Mouse (Mus musculus) embryonic stem cell, embryonic (primary cell): ENCODE data around the gene Gm10354.
"Not testable (repeated sequence)": the region's sequence is repeated elsewhere in the genome, so short reads cannot be mapped to it uniquely, and the experiment has no call there.

Source experiments
- CTCF ChIA-PET, 4 experiments: fragments of 300-600 bp in 2 of 4; fragments of 350-600 bp in 2 of 4; sonication (Branson Sonifier 250); formaldehyde crosslinking; loops; one replicate each; lab custom pipeline; 2022; ENCODE audit warnings: inconsistent platforms in 2 of 4; lab: Charles Lee
- POLR2A ChIA-PET, 4 experiments: fragments of 300-600 bp in 2 of 4; fragments of 350-600 bp in 2 of 4; sonication (Branson Sonifier 250); formaldehyde crosslinking; loops; one replicate each; lab custom pipeline; 2022; ENCODE audit warnings: antibody characterized with exemption in 4 of 4, inconsistent platforms in 1 of 4; lab: Charles Lee

The Gm10354 gene

GRCm38 (mm10) chr5:14978835-14979234, at the start of gene Gm10354:
TSS of gene Gm10354 (minus strand) at chr5:14978935.
- CTCF ChIA-PET, POLR2A ChIA-PET: not testable (repeated sequence)

- POLR2A ChIA-PET, result not testable (repeated sequence)
Measured at GRCm38 (mm10) chr5:15024316-15024715, 45.6 kb upstream of the Gm10354 start.

GRCm38 (mm10) chr5:15020067-15020466, 41.3 kb upstream of the Gm10354 start:
- CTCF ChIA-PET, POLR2A ChIA-PET: not testable (repeated sequence)

More at GRCm38 (mm10) chr5:15024316-15024715, 45.6 kb upstream of the Gm10354 start:
- CTCF ChIA-PET, result interaction anchor here in 1 of 4 experiments (0.6 kb wide), 1 partner anchor 776 kb away, joined by 3 read pairs; no protein-coding TSS in a partner anchor

- POLR2A ChIA-PET, CTCF ChIA-PET: not testable (repeated sequence)
Measured at GRCm38 (mm10) chr5:15010639-15011582, 32.2 kb upstream of the Gm10354 start.

GRCm38 (mm10) chr5:15006907-15007306, 28.2 kb upstream of the Gm10354 start:
- CTCF ChIA-PET, result interaction anchor here in 1 of 4 experiments (0.6 kb wide), 1 partner anchor 594 kb away, joined by 3 read pairs; no protein-coding TSS in a partner anchor
- POLR2A ChIA-PET, result not testable (repeated sequence)

GRCm38 (mm10) chr5:15006288-15006687, 27.6 kb upstream of the Gm10354 start:
- CTCF ChIA-PET, result interaction anchor here in 1 of 4 experiments (0.6 kb wide), 1 partner anchor 594 kb away, joined by 3 read pairs; no protein-coding TSS in a partner anchor
- POLR2A ChIA-PET, result not testable (repeated sequence)

GRCm38 (mm10) chr5:15005584-15005983, 26.8 kb upstream of the Gm10354 start:
- CTCF ChIA-PET, result not testable (repeated sequence)

GRCm38 (mm10) chr5:15004569-15005562, 26.1 kb upstream of the Gm10354 start:
- POLR2A ChIA-PET, CTCF ChIA-PET: not testable (repeated sequence)

More at GRCm38 (mm10) chr5:15005584-15005983, 26.8 kb upstream of the Gm10354 start:
- POLR2A ChIA-PET, result not testable (repeated sequence)

GRCm38 (mm10) chr5:14998077-14998476, 19.3 kb upstream of the Gm10354 start:
- POLR2A ChIA-PET, CTCF ChIA-PET: not testable (repeated sequence)

GRCm38 (mm10) chr5:14997556-14997955, 18.8 kb upstream of the Gm10354 start:
- CTCF ChIA-PET, POLR2A ChIA-PET: not testable (repeated sequence)

- CTCF ChIA-PET, POLR2A ChIA-PET: not testable (repeated sequence)
Measured at GRCm38 (mm10) chr5:14996670-14997249, 18.0 kb upstream of the Gm10354 start.

GRCm38 (mm10) chr5:14994124-14994523, 15.4 kb upstream of the Gm10354 start:
- POLR2A ChIA-PET, CTCF ChIA-PET: not testable (repeated sequence)

- CTCF ChIA-PET, POLR2A ChIA-PET: not testable (repeated sequence)
Measured at GRCm38 (mm10) chr5:14990375-14991158, 11.8 kb upstream of the Gm10354 start.

GRCm38 (mm10) chr5:14986649-14987387, 8.1 kb upstream of the Gm10354 start:
- CTCF ChIA-PET, POLR2A ChIA-PET: not testable (repeated sequence)

GRCm38 (mm10) chr5:14977368-14977767, 1.4 kb downstream of the Gm10354 start:
- CTCF ChIA-PET, result not testable (repeated sequence)

GRCm38 (mm10) chr5:14975294-14975693, 3.4 kb downstream of the Gm10354 start:
- POLR2A ChIA-PET, CTCF ChIA-PET: not testable (repeated sequence)

More at GRCm38 (mm10) chr5:14977368-14977767, 1.4 kb downstream of the Gm10354 start:
- POLR2A ChIA-PET, result not testable (repeated sequence)

- CTCF ChIA-PET, POLR2A ChIA-PET: not testable (repeated sequence)
Measured at GRCm38 (mm10) chr5:14972841-14973240, 5.9 kb downstream of the Gm10354 start.

- POLR2A ChIA-PET, CTCF ChIA-PET: not testable (repeated sequence)
Measured at GRCm38 (mm10) chr5:14963821-14964220, 14.9 kb downstream of the Gm10354 start.
